Mouse (Mus musculus): ENCODE data around the gene Trf. TPM values are rescaled to one million over a fixed set of nuclear protein-coding genes. Genes with fewer than 3 reads are reported as not detected.
A peak's percentile ranks its signal among the peaks of the same experiment; 100 is the strongest.

Gene Trf
- polyA plus RNA-seq, 1 experiment from 2014 or later, result 161 TPM

DNA sequence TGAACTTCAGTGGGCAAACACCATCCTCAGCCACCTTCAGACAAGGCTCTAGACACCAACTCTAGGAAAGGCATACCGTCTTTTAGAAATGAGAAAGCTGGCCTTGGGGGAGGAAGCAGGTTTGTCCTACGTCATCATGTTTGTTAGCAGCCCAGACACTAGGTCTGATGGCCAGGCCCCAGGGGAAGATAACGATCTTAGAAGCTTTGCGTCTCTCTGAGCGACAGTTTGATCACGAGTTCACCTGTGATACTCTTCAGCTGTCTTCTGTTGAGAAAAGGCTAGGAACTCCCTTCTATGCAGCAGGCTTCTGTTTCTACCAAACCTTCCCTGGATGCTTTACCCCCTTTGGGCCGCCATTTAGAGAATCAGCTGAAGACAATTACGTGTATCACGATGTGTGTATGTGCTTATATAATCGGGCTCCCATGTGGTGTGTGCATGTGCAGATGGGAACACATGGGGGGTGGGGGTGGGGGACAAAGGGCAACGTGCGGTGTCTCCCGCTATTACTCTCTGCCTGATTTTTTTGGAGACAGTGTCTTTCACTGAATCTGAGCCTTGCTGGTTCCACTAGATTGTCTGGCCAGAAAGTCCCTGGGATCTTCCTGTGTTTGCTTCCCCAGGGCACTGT, 1.8 kb downstream of the Trf start:
- Histone ChIP-seq H3K27me3 (ENCODE audit: control insufficient read depth, insufficient read depth, low read depth, low read length) (no peaks in the 10 kb centered on the region), H3K9me3 (ENCODE audit: control insufficient read depth, low read length) (no peaks in the 10 kb centered on the region), H3K9ac (ENCODE audit: low read length) (no peak overlapping the region), H3K4me1 (replicated peaks; ENCODE audit: control insufficient read depth, insufficient read depth, low read length) (peaks cover 9% of the 10 kb centered on the region), H3K4me2 (ENCODE audit: low read depth, low read length) (no peak overlapping the region), H3K27ac (ENCODE audit: low read length) (no peak overlapping the region), H3K36me3 (ENCODE audit: control insufficient read depth, insufficient read depth, low read length) (no peaks in the 10 kb centered on the region), H3K4me3 (ENCODE audit: low read length) (no peak overlapping the region)
- WGBS, result 72% methylated on average over 13 of the region's 13 CpGs
- ATAC-seq (ENCODE audit: low read depth), result no peak

DNA sequence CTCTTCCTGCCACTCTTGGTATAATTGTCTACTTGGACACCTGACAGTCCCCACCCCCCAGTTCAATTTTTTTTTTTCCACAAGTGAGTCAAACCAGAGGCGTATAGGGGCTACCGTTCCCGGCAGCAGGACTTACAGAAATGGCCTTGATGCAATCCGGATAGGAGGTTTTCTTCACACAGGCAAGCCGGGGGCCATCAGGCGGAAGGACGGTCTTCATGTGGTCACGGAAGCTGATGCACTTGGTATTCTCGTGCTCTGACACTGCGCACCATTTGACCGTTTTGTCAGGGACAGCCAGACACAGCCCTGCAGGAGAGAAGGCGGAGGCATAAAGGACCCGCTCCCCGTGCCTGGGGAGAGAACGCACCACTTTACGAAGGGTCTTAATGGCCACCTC, 2.5 kb downstream of the Trf start:
- peaks cover 9% of the 10 kb centered on the region for H3K4me1 ChIP-seq (replicated peaks; ENCODE audit: control insufficient read depth, insufficient read depth, low read length)
- no peak overlapping the region for H3K4me2 ChIP-seq (ENCODE audit: low read depth, low read length)
- no peak overlapping the region for H3K9ac ChIP-seq (ENCODE audit: low read length)
- 88% methylated on average over 16 of the region's 16 CpGs for WGBS
- no peaks in the 10 kb centered on the region for H3K9me3 ChIP-seq (ENCODE audit: control insufficient read depth, low read length)
- ATAC-seq (ENCODE audit: low read depth), result no peak
- no peaks in the 10 kb centered on the region for H3K27me3 ChIP-seq (ENCODE audit: control insufficient read depth, insufficient read depth, low read depth, low read length)
- no peaks in the 10 kb centered on the region for H3K36me3 ChIP-seq (ENCODE audit: control insufficient read depth, insufficient read depth, low read length)
- no peak overlapping the region for H3K4me3 ChIP-seq (ENCODE audit: low read length)
- no peak overlapping the region for H3K27ac ChIP-seq (ENCODE audit: low read length)

DNA sequence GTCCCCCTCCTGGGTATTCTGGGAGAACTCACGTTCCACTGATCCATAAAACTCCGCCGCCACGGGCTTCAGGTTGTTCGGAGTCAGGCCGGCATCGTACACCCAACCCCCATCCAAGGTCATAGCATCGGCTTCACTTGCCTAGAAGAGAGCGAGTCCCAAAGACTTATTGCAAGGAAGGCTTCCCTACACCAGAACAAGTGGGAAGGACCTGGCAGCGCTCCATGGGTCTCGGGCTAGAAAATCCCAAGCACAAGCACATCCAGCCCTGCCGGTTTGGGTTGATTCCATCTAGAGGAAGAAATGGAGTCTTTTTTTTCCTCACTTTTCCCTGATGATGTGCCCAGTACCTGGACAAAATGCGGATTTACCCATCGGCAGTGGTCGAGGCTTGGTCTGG, 3.4 kb downstream of the Trf start:
- no peak overlapping the region for H3K4me2 ChIP-seq (ENCODE audit: low read depth, low read length)
- no peak overlapping the region for H3K9ac ChIP-seq (ENCODE audit: low read length)
- no peak for ATAC-seq (ENCODE audit: low read depth)
- no peaks in the 10 kb centered on the region for H3K27me3 ChIP-seq (ENCODE audit: control insufficient read depth, insufficient read depth, low read depth, low read length)
- H3K9me3 ChIP-seq (ENCODE audit: control insufficient read depth, low read length), result no peaks in the 10 kb centered on the region
- H3K27ac ChIP-seq (ENCODE audit: low read length), result no peak overlapping the region
- H3K4me1 ChIP-seq (replicated peaks; ENCODE audit: control insufficient read depth, insufficient read depth, low read length), result peaks cover 9% of the 10 kb centered on the region
- no peak overlapping the region for H3K4me3 ChIP-seq (ENCODE audit: low read length)
- WGBS, result 83% methylated on average over 15 of the region's 15 CpGs
- H3K36me3 ChIP-seq (ENCODE audit: control insufficient read depth, insufficient read depth, low read length), result no peaks in the 10 kb centered on the region

DNA sequence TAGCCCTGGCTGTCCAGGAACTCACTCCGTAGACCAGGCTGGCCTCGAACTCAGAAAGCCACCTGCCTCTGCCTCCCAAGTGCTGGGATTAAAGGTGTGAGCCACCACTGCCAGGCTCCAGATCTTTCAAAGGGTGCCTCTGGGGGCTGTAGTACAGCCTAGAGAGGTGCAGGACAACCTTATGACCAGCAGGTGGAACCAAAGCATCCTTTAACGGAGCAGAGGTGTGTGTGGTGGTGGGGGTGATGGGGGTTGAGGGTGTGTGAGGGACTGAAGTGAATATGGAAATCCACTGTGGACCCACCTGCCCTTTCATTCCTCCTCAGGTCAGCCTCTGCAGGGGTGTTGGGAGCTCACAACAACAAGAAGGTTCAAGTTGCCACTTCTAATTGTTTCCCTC, 4.8 kb downstream of the Trf start:
- WGBS, result 54% methylated on average over 3 of the region's 3 CpGs
- no peak overlapping the region for H3K4me3 ChIP-seq (ENCODE audit: low read length)
- H3K4me2 ChIP-seq (ENCODE audit: low read depth, low read length), result no peak overlapping the region
- no peak overlapping the region for H3K9ac ChIP-seq (ENCODE audit: low read length)
- peaks cover 4% of the 10 kb centered on the region for H3K4me1 ChIP-seq (replicated peaks; ENCODE audit: control insufficient read depth, insufficient read depth, low read length)
- H3K9me3 ChIP-seq (ENCODE audit: control insufficient read depth, low read length), result no peaks in the 10 kb centered on the region
- H3K27me3 ChIP-seq (ENCODE audit: control insufficient read depth, insufficient read depth, low read depth, low read length), result no peaks in the 10 kb centered on the region
- H3K27ac ChIP-seq (ENCODE audit: low read length), result no peak overlapping the region
- peak; percentile 43; the same call in 1 of the 2 replicates for ATAC-seq (ENCODE audit: low read depth)
- H3K36me3 ChIP-seq (ENCODE audit: control insufficient read depth, insufficient read depth, low read length), result no peaks in the 10 kb centered on the region

DNA sequence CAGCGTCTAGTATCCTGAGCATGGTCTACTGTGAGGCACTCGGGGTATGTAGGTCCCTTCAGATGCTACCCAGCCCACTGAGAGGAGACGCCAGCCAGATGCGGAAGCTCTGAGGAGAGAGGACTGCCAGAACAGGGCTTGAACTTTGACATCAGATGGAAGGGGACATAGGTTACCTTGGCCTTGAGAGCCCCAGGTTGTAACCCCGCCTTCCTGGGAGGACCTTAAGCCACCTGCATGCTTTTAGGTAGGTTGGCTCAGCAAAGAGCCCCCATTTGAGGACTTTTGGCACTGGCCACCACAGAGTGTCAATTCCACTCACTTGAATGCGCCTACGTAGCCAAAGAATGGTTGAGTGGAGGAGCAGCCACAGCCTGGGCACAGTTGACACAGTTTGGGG, 5.5 kb downstream of the Trf start:
- WGBS, result 90% methylated on average over 7 of the region's 7 CpGs
- Histone ChIP-seq H3K4me2 (ENCODE audit: low read depth, low read length) (no peak overlapping the region), H3K36me3 (ENCODE audit: control insufficient read depth, insufficient read depth, low read length) (no peaks in the 10 kb centered on the region), H3K9me3 (ENCODE audit: control insufficient read depth, low read length) (no peaks in the 10 kb centered on the region), H3K27me3 (ENCODE audit: control insufficient read depth, insufficient read depth, low read depth, low read length) (no peaks in the 10 kb centered on the region), H3K4me1 (replicated peaks; ENCODE audit: control insufficient read depth, insufficient read depth, low read length) (no peaks in the 10 kb centered on the region), H3K9ac (ENCODE audit: low read length) (no peak overlapping the region), H3K4me3 (ENCODE audit: low read length) (no peak overlapping the region), H3K27ac (ENCODE audit: low read length) (no peak overlapping the region)
- ATAC-seq (ENCODE audit: low read depth), result no peak

DNA sequence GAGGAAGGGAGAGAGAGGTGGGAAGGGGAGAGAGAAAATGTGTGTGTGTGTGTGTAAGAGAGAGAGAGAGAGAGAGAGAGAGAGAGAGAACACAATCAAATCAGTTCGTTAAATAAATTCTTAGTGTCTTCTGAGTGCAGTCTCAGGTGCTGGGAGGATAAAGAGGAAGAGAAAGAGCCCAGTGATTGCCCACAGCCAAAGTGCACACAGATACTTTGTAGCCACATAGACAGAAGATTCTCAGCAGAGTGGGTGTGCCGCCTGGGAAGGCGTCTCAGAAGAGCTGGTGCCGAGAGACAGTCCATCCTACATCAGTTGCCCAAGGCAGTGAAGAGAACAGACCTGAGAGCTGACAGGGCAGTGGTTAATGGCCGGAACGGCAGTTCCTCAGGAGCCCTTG, 16.0 kb downstream of the Trf start:
- no peak overlapping the region for H3K27ac ChIP-seq (ENCODE audit: low read length)
- no peaks in the 10 kb centered on the region for H3K36me3 ChIP-seq (ENCODE audit: control insufficient read depth, insufficient read depth, low read length)
- ATAC-seq (ENCODE audit: low read depth), result no peak
- no peaks in the 10 kb centered on the region for H3K27me3 ChIP-seq (ENCODE audit: control insufficient read depth, insufficient read depth, low read depth, low read length)
- WGBS, result 77% methylated on average over 6 of the region's 6 CpGs
- H3K9ac ChIP-seq (ENCODE audit: low read length), result no peak overlapping the region
- H3K9me3 ChIP-seq (ENCODE audit: control insufficient read depth, low read length), result no peaks in the 10 kb centered on the region
- H3K4me3 ChIP-seq (ENCODE audit: low read length), result no peak overlapping the region
- H3K4me2 ChIP-seq (ENCODE audit: low read depth, low read length), result no peak overlapping the region
- H3K4me1 ChIP-seq (replicated peaks; ENCODE audit: control insufficient read depth, insufficient read depth, low read length), result no peaks in the 10 kb centered on the region

DNA sequence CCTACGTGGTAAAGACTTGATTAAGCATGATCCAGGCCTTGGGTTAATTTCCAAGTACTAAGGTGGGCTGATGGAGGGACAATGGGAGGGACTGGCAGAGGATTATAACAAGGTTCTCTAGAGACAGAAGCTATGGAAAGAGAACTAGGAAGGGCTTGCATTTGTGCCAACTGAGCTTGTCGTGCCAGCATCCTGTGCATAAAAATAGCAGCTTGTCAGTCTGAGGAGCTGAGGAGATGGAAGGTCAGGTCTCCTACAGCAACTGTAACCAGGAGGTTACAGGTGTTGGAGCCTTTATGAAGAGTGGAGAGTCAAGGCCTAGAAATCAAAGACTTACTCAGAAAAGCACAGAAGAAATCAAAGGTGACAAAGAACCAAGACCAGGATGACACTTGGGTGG, 16.6 kb downstream of the Trf start:
- Histone ChIP-seq H3K27ac (ENCODE audit: low read length) (no peak overlapping the region), H3K4me2 (ENCODE audit: low read depth, low read length) (no peak overlapping the region), H3K36me3 (ENCODE audit: control insufficient read depth, insufficient read depth, low read length) (no peaks in the 10 kb centered on the region), H3K9ac (ENCODE audit: low read length) (no peak overlapping the region), H3K4me3 (ENCODE audit: low read length) (no peak overlapping the region), H3K27me3 (ENCODE audit: control insufficient read depth, insufficient read depth, low read depth, low read length) (no peaks in the 10 kb centered on the region), H3K4me1 (replicated peaks; ENCODE audit: control insufficient read depth, insufficient read depth, low read length) (no peaks in the 10 kb centered on the region), H3K9me3 (ENCODE audit: control insufficient read depth, low read length) (no peaks in the 10 kb centered on the region)
- WGBS, result 67% methylated on average over 2 of the region's 2 CpGs
- ATAC-seq (ENCODE audit: low read depth), result no peak

DNA sequence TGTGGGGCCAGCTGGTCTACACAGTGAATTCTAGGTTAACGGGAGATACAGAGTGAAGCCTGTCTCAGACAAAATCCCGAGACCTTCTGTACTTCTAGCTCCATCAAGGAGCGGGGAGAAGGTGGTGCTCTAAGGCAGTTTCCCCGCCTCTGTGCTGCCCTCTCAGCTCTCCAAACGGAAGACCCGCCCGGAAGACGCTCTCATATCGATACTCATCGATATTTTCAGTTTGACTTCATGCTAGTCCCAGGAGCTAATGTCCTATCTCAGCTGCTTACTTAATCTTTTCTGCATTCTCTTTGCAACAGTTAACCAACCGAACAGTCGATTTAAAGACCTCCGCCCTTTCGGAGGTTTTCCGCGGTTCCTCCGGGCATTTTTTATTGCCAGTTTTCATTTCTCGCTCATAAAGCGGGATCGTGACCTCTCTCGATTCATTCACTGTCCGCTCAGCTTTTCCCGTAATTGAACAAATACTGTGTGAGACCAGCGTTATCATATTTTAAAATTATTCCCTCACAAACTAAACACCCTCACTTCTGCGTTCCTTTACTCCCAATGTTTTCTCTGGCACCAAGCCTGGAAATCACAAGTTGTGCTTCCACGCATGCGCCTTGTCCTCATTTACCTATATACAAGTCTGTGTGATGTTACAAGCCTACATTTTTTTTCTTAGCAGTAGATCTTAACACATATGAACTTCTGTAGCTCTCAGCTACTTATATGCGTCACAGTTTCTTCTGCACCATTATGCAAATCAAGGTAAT, 17.4 kb downstream of the Trf start:
- Histone ChIP-seq H3K36me3 (ENCODE audit: control insufficient read depth, insufficient read depth, low read length) (no peaks in the 10 kb centered on the region), H3K4me3 (ENCODE audit: low read length) (peak overlapping the region; percentile 22), H3K27me3 (ENCODE audit: control insufficient read depth, insufficient read depth, low read depth, low read length) (no peaks in the 10 kb centered on the region), H3K9ac (ENCODE audit: low read length) (no peak overlapping the region), H3K27ac (ENCODE audit: low read length) (no peak overlapping the region), H3K4me2 (ENCODE audit: low read depth, low read length) (peak overlapping the region; percentile 37), H3K4me1 (replicated peaks; ENCODE audit: control insufficient read depth, insufficient read depth, low read length) (no peaks in the 10 kb centered on the region), H3K9me3 (ENCODE audit: control insufficient read depth, low read length) (no peaks in the 10 kb centered on the region)
- 55% methylated on average over 28 of the region's 28 CpGs for WGBS
- 0 out of 2 replicates have a peak, but pooled peaks have one; percentile 38 for ATAC-seq (ENCODE audit: low read depth)

DNA sequence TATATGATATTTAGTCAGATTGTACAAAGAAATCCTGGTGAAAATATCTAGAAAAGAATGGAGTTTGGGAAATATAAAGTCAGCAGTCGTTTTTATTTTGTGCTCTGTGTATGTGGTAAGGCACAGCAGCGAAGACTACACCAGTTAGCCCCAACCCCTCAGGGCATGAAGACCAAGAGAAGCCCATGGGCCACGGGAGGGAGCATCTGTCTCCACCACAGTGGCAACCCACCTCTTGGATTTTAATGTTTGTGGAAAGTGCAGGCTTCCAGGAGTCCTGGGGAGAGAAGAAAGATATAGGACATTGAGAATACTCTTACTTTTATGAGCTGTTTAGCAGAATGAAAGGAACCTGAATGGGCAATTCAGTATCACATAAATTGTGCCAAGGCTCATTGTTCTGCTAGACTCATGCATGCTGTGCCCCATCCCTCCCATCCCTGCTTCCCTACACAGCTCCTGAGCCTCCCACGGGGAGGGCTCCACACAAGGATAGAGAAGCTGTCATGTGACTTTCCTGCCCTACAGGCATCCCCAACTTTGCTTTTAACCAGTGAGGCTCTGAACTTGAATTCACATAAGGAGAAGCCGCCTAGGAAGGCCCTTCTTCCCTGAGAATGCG, 21.3 kb downstream of the Trf start:
- ATAC-seq (ENCODE audit: low read depth), result no peak
- H3K4me2 ChIP-seq (ENCODE audit: low read depth, low read length), result no peak overlapping the region

More for the DNA sequence above, 21.3 kb downstream of the Trf start:
- H3K4me1 ChIP-seq (replicated peaks; ENCODE audit: control insufficient read depth, insufficient read depth, low read length), result no peaks in the 10 kb centered on the region
- no peak overlapping the region for H3K27ac ChIP-seq (ENCODE audit: low read length)
- H3K9me3 ChIP-seq (ENCODE audit: control insufficient read depth, low read length), result no peaks in the 10 kb centered on the region
- no peak overlapping the region for H3K4me3 ChIP-seq (ENCODE audit: low read length)
- H3K9ac ChIP-seq (ENCODE audit: low read length), result no peak overlapping the region
- 67% methylated on average over 6 of the region's 6 CpGs for WGBS
- H3K36me3 ChIP-seq (ENCODE audit: control insufficient read depth, insufficient read depth, low read length), result no peaks in the 10 kb centered on the region
- H3K27me3 ChIP-seq (ENCODE audit: control insufficient read depth, insufficient read depth, low read depth, low read length), result no peaks in the 10 kb centered on the region
